In genomic region chr9:24307400-24307799, GRCm38 (mm10) we compare ENCODE assay signal across 24 mouse cellular contexts.
"Had no signal": no experiment of that assay in that cellular context is flagged by ENCODE, and none has a peak within 500 bp of the region (broad histone marks: within the 10 kb centered on the region; RNA-seq: fewer than 3 reads in every experiment).

No protein-coding gene starts in this region.

- H3K27me3 ChIP-seq: heart, embryonic 12.5 days; hindbrain, embryonic 12.5 days; intestine, embryonic 15.5 days; limb, embryonic 13.5 days; limb, embryonic 15.5 days had no signal

- H3K9me3 ChIP-seq: heart, embryonic 12.5 days; hindbrain, embryonic 10.5 days; hindbrain, embryonic 12.5 days; intestine, embryonic 15.5 days; limb, embryonic 13.5 days; limb, embryonic 15.5 days had no signal

- H3K27ac ChIP-seq: gastrocnemius, adult 2 months; heart, adult 2 months; hindbrain, embryonic 10.5 days; hindbrain, embryonic 12.5 days; hindbrain, embryonic 14.5 days; intestine, embryonic 15.5 days; kidney, postnatal 0 days; limb, embryonic 13.5 days; limb, embryonic 15.5 days had no signal

- ATAC-seq: hindbrain, embryonic 16.5 days; inflammation-experienced regulatory T-cells, adult 6 months; intestine, embryonic 15.5 days; intestine, postnatal 0 days had no signal

- H3K4me1 ChIP-seq: heart, embryonic 12.5 days; hindbrain, embryonic 10.5 days; hindbrain, embryonic 12.5 days; intestine, embryonic 15.5 days; limb, embryonic 13.5 days; limb, embryonic 15.5 days had no signal

- H3K36me3 ChIP-seq: heart, embryonic 12.5 days; hindbrain, embryonic 10.5 days; hindbrain, embryonic 12.5 days; intestine, embryonic 15.5 days; limb, embryonic 13.5 days; limb, embryonic 15.5 days had no signal

- DNase-seq: gastrocnemius, adult 2 months; gastrocnemius, postnatal 10 days; gastrocnemius, postnatal 25 days; heart, adult 2 months; heart, postnatal 10 days; heart, postnatal 4 days; kidney, adult 18-20 months; kidney, adult 8-10 months; kidney, postnatal 14 days; kidney, postnatal 36 days; layer of hippocampus, adult 9-11 months; layer of hippocampus, postnatal 36 days; left cerebral cortex, postnatal 4 days had no signal

- H3K4me2 ChIP-seq: heart, embryonic 12.5 days; hindbrain, embryonic 12.5 days; hindbrain, embryonic 14.5 days; intestine, embryonic 15.5 days; limb, embryonic 13.5 days; limb, embryonic 15.5 days had no signal

- H3K9ac ChIP-seq: heart, embryonic 12.5 days; hindbrain, embryonic 12.5 days; hindbrain, embryonic 14.5 days; intestine, embryonic 15.5 days; limb, embryonic 13.5 days; limb, embryonic 15.5 days had no signal

- H3K4me3 ChIP-seq: gastrocnemius, adult 2 months; heart, adult 2 months; heart, embryonic 12.5 days; hindbrain, embryonic 10.5 days; hindbrain, embryonic 12.5 days; intestine, embryonic 15.5 days; limb, embryonic 13.5 days; limb, embryonic 15.5 days had no signal
